Comparison of ENCODE assay signal across 19 mouse cellular contexts in the genomic region with DNA sequence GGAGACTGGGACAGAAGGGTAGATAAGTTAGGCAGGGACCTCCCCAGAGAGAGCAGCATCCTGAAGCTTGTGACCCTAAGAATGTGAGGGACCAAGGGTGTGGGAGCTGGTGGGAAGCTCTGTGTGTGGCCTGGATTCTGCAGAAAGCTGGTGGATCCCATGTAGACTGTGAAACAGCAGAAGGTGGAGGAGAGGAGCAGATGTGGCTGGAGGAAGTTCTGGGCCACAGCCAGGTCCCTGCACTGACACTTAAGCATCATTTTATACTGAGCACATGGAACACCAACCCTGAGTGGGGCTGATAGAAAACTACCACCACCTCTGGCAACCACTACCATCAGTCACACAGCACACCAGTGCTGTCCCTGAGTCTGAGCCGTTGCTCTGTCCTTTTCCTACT.
"Had no signal": no experiment of that assay in that cellular context is flagged by ENCODE, and none has a peak within 500 bp of the region (broad histone marks: within the 10 kb centered on the region; RNA-seq: fewer than 3 reads in every experiment).

No protein-coding gene starts in this region.

- H3K36me3 ChIP-seq: midbrain, embryonic 10.5 days; midbrain, embryonic 12.5 days; neural tube, embryonic 13.5 days; neural tube, embryonic 15.5 days; stomach, embryonic 15.5 days had no signal

- H3K9me3 ChIP-seq: midbrain, embryonic 10.5 days; midbrain, embryonic 12.5 days; neural tube, embryonic 13.5 days; neural tube, embryonic 15.5 days; stomach, embryonic 15.5 days had no signal

- H3K4me3 ChIP-seq: midbrain, embryonic 10.5 days; midbrain, embryonic 12.5 days; myocyte; neural tube, embryonic 13.5 days; neural tube, embryonic 15.5 days; stomach, embryonic 15.5 days had no signal

- H3K9ac ChIP-seq: lung, embryonic 14.5 days; midbrain, embryonic 12.5 days; neural tube, embryonic 13.5 days; neural tube, embryonic 15.5 days; stomach, embryonic 15.5 days had no signal

- H3K27me3 ChIP-seq: stomach, embryonic 15.5 days had no signal

- ATAC-seq: midbrain, embryonic 16.5 days had no signal

- H3K27ac ChIP-seq: midbrain, embryonic 10.5 days; midbrain, embryonic 12.5 days; neural tube, embryonic 13.5 days; neural tube, embryonic 15.5 days; stomach, embryonic 15.5 days; stomach, postnatal 0 days had no signal

- H3K4me2 ChIP-seq: lung, embryonic 14.5 days; midbrain, embryonic 12.5 days; neural tube, embryonic 13.5 days; neural tube, embryonic 15.5 days; stomach, embryonic 15.5 days had no signal

- DNase-seq: lung, adult 18-20 months; lung, embryonic 14.5 days; lung, postnatal 10 days; lung, postnatal 4 days; midbrain, embryonic 14.5 days; retina, postnatal 1 day; right cerebral cortex, postnatal 25 days; right cerebral cortex, postnatal 4 days; thymus, adult 18-20 months; thymus, postnatal 14 days; thymus, postnatal 36 days had no signal
